Mouse (Mus musculus): Measurements from ENCODE around the gene Fbxl4.
"Not testable (repeated sequence)": the region's sequence is repeated elsewhere in the genome, so short reads cannot be mapped to it uniquely, and the experiment has no call there.

The Fbxl4 gene

GRCm38 (mm10) chr4:22357266-22357930 is at the start of gene Fbxl4:
Gene Fbxl4, plus strand, starts transcription at chr4:22357543.
- peak; percentile 92 for DNase-seq

GRCm38 (mm10) chr4:22314564-22314963 is 42.8 kb upstream of the Fbxl4 start:
- no peak for DNase-seq

GRCm38 (mm10) chr4:22342816-22343573 is 14.3 kb upstream of the Fbxl4 start:
- DNase-seq, result peak; percentile 8

DNA sequence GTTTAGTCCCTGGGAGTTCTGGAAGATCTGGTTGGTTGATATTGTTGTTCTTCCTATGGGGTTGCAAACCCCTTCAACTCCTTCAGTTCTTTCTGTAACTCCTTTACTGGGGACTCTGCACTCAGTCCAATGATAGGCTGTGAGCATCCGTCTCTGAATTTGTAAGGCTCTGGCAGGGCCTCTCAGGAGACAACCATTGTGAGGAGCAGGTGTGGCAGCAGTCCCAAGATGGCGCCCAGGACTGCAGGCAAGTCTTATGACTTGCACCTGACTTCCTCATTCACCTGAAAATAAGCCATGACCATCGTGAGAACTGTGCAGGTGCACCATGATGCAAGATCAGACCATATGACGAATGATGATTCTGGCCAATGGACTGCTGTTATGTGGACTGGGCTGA is 8.3 kb upstream of the Fbxl4 start:
- DNase-seq, result not testable (repeated sequence)

DNA sequence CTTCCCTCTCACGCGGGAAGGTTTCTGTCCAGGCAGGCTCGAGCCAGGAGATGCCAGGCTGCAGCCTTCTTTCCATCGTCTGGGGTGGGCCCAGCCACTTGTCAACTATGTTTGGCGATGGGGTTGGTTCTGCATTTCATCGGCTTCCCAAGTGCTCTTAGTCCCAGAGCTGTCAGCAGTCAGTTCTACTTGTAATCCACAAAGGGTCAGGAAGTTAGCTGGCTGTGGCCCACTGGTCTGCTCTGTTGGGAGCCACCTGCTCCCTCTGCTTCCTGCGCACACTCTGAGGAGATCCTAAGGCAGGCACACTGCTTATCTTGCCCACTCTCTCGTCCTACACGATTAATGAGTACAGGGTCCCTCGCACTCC is 573 bp downstream of the Fbxl4 start:
- DNase-seq, result no peak

- no peak for DNase-seq
Observed at GRCm38 (mm10) chr4:22358487-22358886, 1.1 kb downstream of the Fbxl4 start.

DNA sequence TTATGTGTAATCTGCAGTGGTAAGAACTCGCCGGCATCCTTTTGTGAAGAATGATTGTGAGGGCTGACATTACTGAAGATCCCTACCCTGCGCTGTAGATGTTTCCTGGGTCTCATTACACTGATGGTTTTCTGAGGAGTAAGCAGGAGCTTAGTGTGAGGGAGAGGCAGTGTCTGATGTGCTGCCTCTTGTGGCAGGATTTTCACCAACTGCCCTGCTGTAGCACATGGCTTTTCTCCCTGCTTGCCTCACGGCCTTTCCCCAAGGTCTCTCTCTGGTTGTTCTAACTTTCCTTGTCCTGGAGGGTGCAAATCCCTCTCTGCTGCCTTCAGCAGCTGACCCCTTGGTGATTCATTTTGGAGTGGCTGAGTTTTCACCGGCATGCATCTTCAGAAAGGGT is 10.0 kb downstream of the Fbxl4 start:
- no peak for DNase-seq

DNA sequence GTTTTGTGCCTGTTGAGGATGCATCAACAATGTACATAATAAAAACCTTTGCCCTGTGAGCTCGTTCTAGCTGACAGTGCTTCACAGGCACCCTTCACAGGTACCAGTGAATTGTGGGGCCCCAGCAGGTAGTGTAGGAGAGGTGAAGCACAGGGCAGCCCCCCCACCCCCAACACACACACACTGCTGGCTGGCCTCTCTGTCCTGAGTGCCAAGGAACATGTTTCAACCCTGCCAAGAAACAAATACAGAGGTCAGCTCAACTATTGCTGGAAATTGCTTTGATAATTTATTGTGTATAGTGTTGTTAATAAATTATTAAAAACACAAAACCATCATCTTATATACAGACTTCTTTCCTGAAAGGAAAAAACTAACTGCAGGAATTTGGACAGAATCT is 21.2 kb downstream of the Fbxl4 start:
- no peak for DNase-seq

DNA sequence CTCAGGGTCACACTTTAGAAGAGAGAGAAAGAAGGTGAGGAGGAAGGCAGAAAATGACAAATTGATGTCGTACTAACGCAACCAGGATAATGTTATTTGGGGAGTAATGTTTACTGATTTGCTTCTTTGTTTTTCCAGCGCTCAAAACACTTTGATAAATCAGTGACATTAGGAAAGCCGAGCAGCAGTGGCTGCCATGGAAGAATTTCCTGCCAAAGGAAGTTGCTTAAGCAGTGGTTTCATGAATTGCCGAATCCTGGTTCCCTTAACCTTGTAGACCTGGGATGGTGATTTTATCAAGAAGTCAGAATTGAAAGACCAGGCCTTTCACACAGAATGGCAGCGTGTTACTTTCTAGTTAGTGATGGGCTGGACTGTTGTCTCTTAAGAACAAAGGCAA is 23.3 kb downstream of the Fbxl4 start:
- no peak for DNase-seq

- DNase-seq, result no peak
Observed at GRCm38 (mm10) chr4:22383528-22384265, 26.4 kb downstream of the Fbxl4 start.

DNA sequence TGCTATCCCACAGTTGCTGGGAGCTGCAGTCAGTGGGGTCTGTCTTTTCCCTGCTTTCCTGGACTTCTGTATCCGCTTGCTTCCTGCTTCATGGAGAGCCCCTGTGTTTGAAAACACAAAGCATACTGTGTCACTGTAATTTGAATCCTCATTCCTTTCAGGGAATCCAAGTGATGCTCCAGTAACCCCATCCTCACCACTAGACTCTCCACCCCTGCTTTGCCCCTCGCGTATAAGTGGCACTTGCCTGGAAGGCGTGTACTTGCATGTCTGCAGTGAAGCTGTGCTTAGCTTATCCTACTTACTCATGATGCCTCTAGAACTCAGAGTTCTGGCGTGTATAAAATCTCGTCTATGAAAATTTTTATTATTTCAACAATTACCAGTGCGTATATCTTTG is 32.7 kb downstream of the Fbxl4 start:
- no peak for DNase-seq

DNA sequence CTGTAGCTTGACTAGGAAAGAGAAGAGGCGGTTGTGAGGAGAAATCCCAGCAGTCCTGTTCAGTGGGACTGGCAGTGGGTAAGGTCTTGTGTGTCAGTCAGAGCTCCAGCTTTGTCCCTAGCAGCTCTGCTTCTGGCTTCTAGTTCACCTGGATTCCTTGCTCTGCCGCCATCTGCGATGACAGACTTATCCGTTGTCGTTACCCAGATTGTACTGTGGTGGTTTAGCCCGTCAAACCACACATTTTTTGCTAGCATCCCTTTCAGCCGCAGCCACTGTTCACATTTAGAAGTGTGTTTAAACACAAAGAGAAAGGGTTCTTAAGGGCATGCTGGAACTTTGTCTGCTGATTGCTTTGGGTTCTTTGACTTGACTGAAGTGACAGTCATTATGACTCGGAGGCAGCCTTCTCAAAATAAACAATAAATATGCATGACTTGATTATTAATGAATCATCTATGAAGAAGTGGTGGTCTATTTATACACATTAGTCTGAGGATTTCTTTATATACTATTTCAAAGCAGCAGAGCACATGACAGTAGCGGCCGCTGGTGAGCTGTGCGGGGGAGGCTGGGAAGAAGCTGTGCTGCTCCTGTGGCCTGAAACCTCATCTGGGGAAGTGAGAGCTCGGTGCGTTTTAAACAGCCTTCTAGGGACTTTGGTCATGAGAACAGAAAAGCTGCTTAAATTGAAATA is 35.6 kb downstream of the Fbxl4 start:
- no peak for DNase-seq

- no peak for DNase-seq
Observed at GRCm38 (mm10) chr4:22395404-22395803, 38.1 kb downstream of the Fbxl4 start.

- DNase-seq, result peak; percentile 41
Observed at GRCm38 (mm10) chr4:22396484-22397000, 39.2 kb downstream of the Fbxl4 start.

- no peak for DNase-seq
Observed at GRCm38 (mm10) chr4:22397003-22397402, 39.7 kb downstream of the Fbxl4 start.

DNA sequence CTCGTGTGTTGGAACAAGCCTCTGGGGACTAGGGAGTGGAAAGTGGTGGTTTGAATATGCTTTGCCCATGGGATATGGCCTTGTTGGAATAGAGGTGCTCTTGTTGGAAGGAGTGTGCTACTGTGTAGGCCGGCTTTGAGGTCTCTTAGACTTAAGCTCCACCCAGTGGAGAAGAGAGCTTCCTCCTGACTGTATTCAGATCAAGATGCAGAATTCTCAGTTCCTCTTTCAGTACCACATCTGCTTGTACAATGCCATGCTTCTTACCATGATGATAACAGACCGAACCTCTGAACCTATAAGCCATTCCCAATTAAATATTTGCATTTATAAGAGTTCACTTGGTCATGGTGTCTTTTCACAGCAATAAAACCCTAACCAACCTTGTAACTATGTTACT is 44.7 kb downstream of the Fbxl4 start:
- DNase-seq, result no peak

GRCm38 (mm10) chr4:22402930-22403329 is 45.6 kb downstream of the Fbxl4 start:
- no peak for DNase-seq

DNA sequence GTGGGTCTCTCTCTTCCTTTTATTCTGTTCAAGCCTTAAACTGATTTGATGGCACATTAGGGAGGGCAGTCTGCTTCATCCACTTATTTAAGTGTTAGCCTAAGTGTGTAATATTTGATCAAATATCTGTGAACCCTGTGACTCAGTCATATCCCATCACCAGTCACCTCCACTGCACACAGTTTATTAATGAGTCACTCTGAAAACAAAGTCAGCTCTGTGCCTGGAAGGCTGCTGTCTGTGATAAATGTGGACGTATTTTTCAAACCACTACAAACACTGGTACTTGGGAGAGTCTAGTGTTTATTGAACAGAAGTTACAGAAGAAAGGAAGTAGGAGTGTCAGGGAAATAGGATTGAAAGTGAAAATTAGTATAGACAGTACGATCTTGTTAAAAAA is 63.3 kb downstream of the Fbxl4 start:
- no peak for DNase-seq

GRCm38 (mm10) chr4:22422400-22422799 is 65.1 kb downstream of the Fbxl4 start:
- no peak for DNase-seq

- no peak for DNase-seq
Observed at GRCm38 (mm10) chr4:22428150-22428549, 70.8 kb downstream of the Fbxl4 start.

DNA sequence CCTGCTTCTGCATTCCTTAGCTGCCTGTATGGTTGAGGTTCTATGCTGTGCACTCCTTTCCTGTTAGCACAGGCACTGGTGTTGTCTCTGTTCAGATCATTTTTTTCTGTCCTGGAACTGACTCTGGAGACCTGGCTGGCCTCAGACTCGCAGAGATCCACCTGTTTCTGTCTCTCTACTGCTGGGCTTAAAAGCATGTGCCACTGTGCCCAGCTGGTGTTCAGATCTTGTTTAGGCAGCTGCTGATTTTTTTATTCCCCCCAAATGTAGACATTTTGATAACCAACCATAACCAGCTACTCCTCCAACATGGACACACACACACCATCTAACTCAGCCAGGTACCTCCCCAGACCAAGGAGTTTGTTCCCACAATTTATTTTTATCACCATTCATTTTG is 112.2 kb downstream of the Fbxl4 start:
- DNase-seq, result no peak

- no peak for DNase-seq
Observed at GRCm38 (mm10) chr4:22476967-22477710, 119.8 kb downstream of the Fbxl4 start.
